Mouse (Mus musculus) embryo, embryonic 11 days (tissue): ENCODE data around the gene Mrpl33.
"Not testable (repeated sequence)": the region's sequence is repeated elsewhere in the genome, so short reads cannot be mapped to it uniquely, and the experiment has no call there.

ENCODE experiments used
- DNase-seq: peaks from one replicate; pipeline ENCODE4 v3.0.0-alpha.2; 2015

The Mrpl33 gene

DNA sequence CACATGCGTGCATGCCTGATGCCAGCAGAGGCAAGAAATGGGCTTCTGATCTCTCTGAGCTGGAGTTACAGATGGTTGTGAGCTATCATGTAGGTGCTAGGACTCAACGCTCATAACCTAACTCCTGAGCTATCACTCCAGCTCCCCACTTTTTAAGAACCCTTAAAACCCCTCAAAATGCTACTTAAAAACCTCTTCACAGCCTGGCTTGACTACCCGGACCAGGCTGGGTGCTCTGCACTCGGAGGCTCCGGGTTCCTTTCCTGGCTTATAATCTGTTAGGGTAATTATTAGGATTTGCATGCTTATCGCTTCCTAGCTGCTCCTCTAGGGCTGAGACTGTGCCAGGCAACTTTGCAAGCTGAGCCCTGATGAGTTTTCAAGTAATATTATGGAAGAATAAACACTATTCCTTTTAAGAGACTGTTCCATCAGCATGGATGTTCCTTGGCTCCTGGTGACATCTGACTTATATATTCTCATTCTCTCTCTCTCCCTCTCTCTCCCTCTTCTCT, 752 bp downstream of the Mrpl33 start:
- DNase-seq: no peak

- DNase-seq: no peak
Measured at GRCm38 (mm10) chr5:31598121-31598520, 1.4 kb downstream of the Mrpl33 start.

- DNase-seq: peak; percentile 66
Measured at GRCm38 (mm10) chr5:31598579-31598978, 1.8 kb downstream of the Mrpl33 start.

DNA sequence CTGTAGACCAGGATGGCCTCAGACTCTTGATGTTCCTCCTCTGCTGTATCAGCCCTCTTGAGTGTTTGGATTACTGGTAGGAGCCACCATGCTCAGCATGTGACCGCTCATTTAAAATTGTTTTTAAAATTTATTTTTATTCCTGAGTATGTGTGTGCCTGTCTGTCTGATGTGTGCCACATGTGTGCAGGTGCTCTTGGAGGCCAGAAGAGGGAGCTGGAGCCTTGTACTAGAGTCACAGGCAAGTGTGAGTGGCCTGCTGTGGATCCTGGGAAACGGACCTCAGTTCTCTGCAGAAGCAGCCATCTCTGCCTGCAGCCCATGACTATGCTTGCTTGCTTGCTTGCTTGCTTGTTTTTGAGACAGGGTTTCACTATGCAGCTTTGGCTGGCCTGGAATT, 2.4 kb downstream of the Mrpl33 start:
- DNase-seq: no peak

- DNase-seq: no peak
Measured at GRCm38 (mm10) chr5:31601162-31601722, 4.5 kb downstream of the Mrpl33 start.

DNA sequence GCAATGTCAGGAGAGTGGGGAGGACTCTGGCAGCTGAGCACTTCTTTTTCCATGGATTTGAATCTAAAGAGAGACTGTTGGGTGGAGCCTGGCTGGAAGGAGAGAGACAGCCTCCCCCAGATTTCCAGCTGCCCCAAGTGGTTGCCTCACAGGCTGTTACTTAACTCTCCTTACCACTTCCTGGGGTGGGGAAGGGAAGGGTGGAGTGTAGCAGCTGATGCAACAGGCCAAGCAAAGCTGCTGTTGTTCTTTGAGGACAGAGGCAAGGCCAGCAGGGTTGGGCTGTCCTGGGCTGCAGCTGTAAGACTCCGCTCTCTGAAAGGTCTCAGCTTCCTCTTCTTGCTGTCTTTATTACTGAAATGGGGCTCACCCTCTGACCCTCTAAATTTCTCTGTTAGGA, 5.6 kb downstream of the Mrpl33 start:
- no peak for DNase-seq

DNA sequence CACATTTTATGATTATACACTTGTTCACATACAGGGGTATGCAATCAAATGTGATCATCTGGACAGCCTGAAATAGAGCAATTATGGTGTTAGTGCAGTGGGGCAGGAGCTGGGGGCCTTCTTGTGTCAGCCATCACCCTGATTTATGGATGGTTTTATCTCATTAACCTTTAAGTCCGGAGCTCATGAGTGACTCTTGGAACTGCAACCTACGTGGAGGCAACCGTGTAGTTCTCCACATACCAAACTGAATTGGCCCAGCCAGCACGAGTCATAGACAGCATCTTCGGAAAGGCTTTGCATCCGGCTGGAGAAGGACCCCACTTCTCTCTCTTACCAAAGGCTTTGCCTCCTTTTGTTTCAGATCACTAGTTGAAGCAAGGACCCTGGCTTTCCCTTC, 7.0 kb downstream of the Mrpl33 start:
- no peak for DNase-seq

GRCm38 (mm10) chr5:31606151-31606550, 9.4 kb downstream of the Mrpl33 start:
- no peak for DNase-seq

DNA sequence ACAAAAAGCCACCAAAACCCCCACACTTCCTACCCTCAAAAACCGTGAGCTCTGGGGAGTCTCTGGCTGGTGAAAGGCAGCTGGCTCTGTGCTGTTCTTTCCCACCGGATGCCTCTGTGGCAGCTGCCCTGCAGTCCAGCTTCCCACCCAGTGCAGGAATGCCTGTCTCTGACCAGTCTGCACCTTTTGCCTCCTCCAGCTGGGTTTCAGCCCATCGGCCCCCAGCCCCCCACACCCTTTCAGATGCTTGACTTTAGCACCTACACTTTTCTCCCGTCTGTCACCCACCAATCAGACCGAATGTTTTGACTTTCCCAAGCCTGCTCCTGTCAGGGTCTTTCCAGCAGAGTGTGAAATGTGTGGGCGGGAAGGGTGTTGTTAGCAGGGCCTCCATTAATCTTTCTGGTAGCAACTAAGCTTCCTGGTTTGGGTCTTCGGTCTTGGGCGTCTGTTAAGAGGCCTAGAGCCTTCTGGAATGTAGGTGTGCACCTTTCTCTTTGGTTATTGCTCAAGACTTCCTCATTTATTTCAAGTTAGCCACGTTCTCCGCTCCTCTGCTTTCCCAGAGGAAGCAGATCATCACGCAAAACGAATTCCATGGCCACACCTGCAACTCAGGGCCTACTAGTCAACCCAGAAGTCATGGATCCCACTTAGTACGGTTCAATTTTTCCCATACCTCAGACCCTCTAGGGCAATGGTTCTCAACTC, 13.8 kb downstream of the Mrpl33 start:
- no peak for DNase-seq

DNA sequence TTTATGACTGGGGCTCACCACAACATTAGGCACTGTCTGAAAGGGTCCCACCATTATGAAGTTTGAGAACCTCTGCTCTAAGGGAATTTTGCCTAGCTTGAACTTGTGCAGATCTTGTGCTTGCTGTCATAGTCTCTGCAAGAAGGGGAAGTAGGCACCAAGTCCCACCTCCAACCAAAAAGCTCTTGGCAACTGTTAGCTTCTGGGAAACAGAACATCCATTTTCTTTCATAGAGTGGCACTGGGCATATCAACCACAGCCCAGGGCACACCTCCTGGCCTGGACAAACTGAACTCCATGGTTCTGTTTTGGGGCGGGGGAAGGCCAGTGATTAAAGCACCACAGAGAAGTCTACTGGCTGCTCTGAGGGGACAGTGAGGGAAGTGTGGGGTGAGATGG, 14.5 kb downstream of the Mrpl33 start:
- DNase-seq: no peak

DNA sequence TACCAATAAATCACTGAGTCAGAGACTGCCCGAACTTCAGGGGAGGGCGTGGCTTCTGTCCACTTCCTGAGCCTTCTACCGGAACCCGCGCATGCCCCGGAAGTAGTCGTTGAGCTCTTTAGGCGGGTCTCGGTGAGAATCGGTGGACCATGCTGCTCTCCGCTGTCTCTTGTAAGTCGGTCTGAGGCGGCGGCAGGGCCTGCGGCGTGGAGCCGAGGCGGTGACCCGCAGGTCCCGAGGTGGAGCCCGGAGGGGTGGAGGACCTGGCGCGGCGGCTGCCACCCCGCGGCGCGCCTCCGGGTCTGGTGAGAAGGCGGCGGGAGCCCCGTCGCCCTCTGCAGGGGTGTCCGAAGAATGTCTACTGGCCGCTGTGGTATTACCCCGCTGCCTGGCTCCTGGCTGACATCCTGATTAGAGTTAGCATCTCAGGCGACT, 17.1 kb downstream of the Mrpl33 start:
- DNase-seq: peak; percentile 94

DNA sequence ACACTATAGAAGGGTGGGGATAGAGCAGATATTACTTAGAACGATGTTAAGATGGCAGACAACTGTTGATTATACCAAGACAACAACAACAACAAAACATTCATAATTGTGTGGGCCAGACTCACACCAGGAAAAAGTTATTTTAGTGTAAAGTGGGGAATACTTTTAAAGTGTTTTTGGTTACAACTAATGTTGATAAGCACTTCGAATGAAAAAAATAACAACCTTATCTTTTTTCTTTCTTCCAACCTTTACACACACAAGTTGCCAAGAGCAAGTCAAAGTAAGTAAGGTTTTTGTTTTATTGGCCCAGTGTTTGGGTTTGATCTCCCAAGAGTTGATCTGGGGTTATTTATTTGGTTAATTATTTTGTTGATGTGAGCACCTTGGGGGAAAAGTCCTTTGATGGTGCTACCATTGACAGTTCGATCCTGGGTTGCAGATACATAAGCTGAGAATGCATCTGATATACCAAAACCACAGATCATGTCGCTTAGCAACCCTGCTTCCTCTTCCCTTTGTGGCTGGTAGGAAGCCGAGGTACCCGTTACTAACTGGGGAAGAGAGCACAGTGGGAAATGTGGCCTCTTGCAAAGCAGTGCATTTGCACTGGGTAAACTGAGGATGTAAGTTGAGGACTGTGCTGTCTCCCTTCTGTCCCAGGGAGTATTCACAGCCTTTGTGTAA, 17.7 kb downstream of the Mrpl33 start:
- no peak for DNase-seq

DNA sequence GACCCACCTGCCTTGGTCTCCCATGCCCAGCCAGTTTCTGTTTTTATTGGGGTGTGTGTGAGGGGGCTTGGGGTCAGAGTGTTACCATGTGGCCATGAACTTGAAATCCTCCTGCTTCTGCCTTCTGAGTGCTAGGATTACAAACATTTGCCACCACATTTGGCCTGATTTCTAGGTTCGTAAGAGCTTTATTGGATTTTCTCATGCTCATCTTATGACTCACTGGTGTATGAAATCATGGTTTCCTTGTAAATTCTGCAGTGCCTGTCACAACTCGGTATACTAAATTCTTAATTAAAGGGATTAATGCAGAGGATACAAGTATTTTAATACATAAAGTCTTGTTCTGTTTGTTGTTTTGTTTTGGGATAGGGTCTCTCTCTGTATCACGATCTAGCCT, 23.6 kb downstream of the Mrpl33 start:
- no peak for DNase-seq

- no peak for DNase-seq
Measured at GRCm38 (mm10) chr5:31627117-31627516, 30.4 kb downstream of the Mrpl33 start.

- DNase-seq: no peak
Measured at GRCm38 (mm10) chr5:31627562-31628526, 31.1 kb downstream of the Mrpl33 start.

GRCm38 (mm10) chr5:31628555-31628954, 31.8 kb downstream of the Mrpl33 start:
- no peak for DNase-seq

DNA sequence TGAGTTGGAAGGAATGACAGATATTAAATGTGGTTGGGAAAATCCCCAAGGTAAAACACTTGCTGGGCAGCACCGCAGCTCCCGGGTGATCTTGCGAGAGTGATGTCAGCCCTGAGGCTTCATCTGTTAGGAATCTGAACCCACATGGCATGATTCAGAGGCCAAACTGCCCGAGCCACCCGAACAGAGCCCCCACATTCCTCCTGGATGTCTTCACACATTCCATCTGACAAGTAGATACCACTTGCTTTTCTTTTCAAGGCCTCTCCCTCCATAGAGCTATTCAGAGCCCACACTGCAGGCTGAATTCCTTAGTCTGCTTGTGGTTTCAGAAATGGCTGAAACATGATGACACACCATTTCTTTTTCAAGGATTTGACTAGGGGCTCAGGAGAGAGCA, 33.3 kb downstream of the Mrpl33 start:
- peak; percentile 47 for DNase-seq

DNA sequence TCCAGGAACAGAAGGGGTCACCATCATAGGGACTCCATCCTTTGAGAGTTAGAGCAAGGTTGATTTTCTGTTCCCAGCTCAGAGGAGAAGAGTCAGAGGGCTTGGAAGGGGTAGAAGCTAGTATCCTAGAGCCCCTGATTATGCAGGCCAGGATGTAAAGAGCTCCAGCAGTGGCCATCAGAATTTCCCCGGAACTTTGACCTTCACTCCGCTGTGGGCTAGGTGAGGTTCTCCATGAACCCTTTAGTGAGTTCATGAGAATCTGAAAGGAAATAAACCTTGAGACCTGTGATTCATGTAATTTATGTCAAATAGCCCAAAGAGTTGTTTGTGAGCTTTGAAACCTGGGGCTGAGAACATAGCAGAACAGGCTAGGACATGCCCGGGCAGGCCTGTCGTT, 34.4 kb downstream of the Mrpl33 start:
- not testable (repeated sequence) for DNase-seq

DNA sequence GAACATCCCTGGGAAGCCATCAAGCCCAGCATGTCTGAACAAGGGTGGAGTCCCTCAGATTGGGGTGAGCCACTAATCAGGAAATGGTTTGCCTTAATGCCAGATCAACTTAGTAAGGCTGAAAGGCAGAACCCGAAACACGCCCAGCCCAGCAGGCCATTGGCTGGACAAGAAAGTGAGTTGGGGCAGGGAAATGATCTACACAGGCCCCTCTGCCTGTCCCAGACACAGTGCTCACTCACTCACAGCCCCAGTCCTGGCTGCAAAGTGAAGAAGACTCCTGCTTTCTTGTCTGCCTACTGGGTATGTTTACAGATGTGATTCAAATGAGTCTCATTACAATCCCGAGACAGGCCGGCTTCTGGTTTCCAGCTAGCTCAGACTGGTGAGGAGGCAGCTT, 37.4 kb downstream of the Mrpl33 start:
- DNase-seq: no peak

- DNase-seq: no peak
Measured at GRCm38 (mm10) chr5:31634679-31635078, 37.9 kb downstream of the Mrpl33 start.

- peak; percentile 12 for DNase-seq
Measured at GRCm38 (mm10) chr5:31636636-31637253, 40.0 kb downstream of the Mrpl33 start.

DNA sequence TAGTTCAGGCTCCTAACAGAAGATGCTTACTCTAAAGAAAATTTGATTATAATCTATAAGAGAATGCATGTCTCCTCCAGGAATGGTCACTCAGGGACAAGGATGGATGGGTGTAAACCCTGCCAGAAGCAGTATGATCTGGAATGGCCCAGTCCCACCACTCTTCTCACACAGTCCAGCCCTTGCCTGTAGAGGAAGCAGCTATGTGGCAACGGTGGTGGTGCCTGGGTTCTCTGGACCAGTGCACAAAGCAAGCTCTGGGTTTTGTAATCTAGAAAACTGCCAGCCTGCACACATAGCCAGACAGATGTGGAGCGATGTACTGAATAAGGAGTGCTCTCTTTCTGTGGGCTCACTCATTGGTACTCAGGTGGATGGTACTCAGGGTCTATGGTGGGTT, 43.8 kb downstream of the Mrpl33 start:
- no peak for DNase-seq
